Mouse (Mus musculus) midbrain, embryonic 12.5 days (tissue): ENCODE results near the gene Nol9. TPM values are rescaled to one million over a fixed set of nuclear protein-coding genes. Genes with fewer than 3 reads are reported as not detected.

Source experiments
- polyA plus RNA-seq: library from polyadenylated mRNA; unstranded; fragments of >200 nt; fragmentation: Nextera tagmentation; extraction: Ambion mirVana; gene quantifications from 2 replicates; pipeline ENCODE4 v1.2.1, GENCODE M21; 2016

Nol9 gene
- polyA plus RNA-seq, 1 experiment from 2014 or later: 35.4 TPM

Other genes with a start within 250 kb of the Nol9 start
- gene Camta1, start 177.4 kb upstream of the Nol9 start, polyA plus RNA-seq: 135 and 152 TPM in 2 replicates
- 84.4 and 89.8 TPM in 2 replicates for gene Dnajc11, start 105.6 kb upstream of the Nol9 start, polyA plus RNA-seq
- gene Thap3, start 50.3 kb upstream of the Nol9 start, polyA plus RNA-seq: 30.9 and 33.9 TPM in 2 replicates
- gene Phf13, start 43.1 kb upstream of the Nol9 start, polyA plus RNA-seq: 25.8 and 28.9 TPM in 2 replicates
- gene Klhl21, start 30.5 kb upstream of the Nol9 start, polyA plus RNA-seq: 4.7 and 5.4 TPM in 2 replicates
- 20.8 and 23.4 TPM in 2 replicates for gene Zbtb48, start 11.7 kb upstream of the Nol9 start, polyA plus RNA-seq
- gene Tas1r1, start 753 bp upstream of the Nol9 start, polyA plus RNA-seq: 0.59 and 1.3 TPM in 2 replicates
- gene Plekhg5, start 33.2 kb downstream of the Nol9 start, polyA plus RNA-seq: 9.4 and 9.9 TPM in 2 replicates
- 0.73 and 0.83 TPM in 2 replicates for gene Tnfrsf25, start 76.6 kb downstream of the Nol9 start, polyA plus RNA-seq
- gene Espn, start 113.0 kb downstream of the Nol9 start, polyA plus RNA-seq: 0.26 TPM in 1 of 2 replicates, not detected in the other
- 0.47 and 0.60 TPM in 2 replicates for gene Hes2, start 119.5 kb downstream of the Nol9 start, polyA plus RNA-seq
- gene Acot7, start 138.8 kb downstream of the Nol9 start, polyA plus RNA-seq: 104 and 105 TPM in 2 replicates
- 12.3 and 15.4 TPM in 2 replicates for gene Gpr153, start 234.9 kb downstream of the Nol9 start, polyA plus RNA-seq